Mouse (Mus musculus): ENCODE data around the gene Snd1.

DNA sequence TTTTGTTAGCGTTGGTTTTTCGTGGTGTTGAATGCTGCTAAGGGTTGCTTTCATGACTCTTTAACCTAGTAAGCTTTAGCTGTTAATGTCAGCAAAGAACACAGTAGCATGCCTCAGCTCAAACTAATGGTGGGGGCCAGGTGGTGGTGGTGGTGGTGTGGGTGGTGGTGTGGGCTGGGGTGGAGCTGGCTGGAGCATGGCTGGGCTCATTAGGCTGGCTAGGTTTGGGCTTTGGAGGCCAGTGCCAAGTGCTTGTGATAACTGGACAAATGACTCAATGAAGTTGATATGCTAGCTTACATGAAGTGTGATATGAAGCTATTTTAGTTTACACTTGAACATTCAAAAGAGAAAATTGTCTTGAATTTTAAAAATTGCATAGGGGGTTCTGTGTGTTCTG, 11.1 kb downstream of the Snd1 start:
- TF ChIP-seq CTCF (IDR thresholded peaks at IDR 0.05; ENCODE audit: control insufficient read depth, insufficient read depth, insufficient read length) = no peak
- no peak for TF ChIP-seq CEBPB (IDR thresholded peaks at IDR 0.05; ENCODE audit: low read depth)
- no peak for TF ChIP-seq USF1 (IDR thresholded peaks at IDR 0.05; ENCODE audit: low read depth)
- TF ChIP-seq MAX (IDR thresholded peaks at IDR 0.05) = no peak
- no peak for TF ChIP-seq MYOG (IDR thresholded peaks at IDR 0.05; ENCODE audit: control insufficient read depth, extremely low read depth, insufficient read length)

Measured in C2C12 (cell line).